Mouse (Mus musculus) R1 (cell line): Measurements from ENCODE around the gene Ccdc96.

ENCODE experiments used
- DNase-seq: peaks from one replicate; pipeline ENCODE4 v3.0.0-alpha.2; 2018; ENCODE audit warnings: low read depth, low spot score

The Ccdc96 gene

DNA sequence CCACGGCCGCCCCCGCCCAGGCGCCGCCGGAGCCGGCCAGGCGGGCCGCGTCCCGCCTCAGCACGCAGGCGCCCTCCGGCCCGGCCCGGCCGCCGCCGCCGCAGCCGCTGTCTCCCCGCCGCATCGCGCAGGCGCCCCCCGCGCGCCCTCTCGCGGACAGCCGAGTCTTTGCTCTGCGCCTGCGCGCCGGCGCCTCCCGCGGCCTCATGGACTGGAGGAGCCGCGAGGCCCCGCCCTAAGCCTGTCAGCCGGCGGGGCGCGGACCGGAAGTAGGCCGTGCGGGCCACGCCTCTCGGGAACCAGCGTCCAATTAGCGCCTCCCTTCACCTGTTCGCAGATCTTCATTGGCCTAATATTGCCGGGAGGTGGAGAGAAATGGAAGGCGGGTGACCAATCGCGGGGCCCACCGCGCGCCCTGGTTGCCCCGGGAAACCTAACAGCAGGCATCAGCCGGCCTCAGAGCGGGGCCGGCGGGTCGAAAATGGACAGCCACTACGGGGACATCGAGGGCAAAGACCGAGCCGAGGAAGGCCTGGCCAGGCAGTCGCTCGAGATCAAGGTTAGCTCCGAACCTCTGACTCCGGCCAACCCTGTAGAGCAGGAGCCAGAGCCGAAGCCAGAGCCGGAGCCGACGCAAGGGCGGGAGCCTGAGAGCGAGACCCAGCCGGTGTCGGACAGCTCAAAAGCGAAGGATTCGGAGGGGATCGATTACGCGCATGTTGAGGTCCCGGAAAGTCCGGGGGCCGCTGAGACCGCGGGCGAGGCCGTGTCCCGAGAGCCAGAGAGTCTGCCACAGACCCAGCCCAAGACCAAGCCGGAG lies at the start of gene Ccdc96, which contains the start of gene Tada2b:
Gene Ccdc96, plus strand, starts transcription at position 418 of the 820 bp plus-strand sequence.
Gene Tada2b, minus strand, starts transcription at position 115 of the 820 bp plus-strand sequence.
- DNase-seq, result peak; percentile 98

DNA sequence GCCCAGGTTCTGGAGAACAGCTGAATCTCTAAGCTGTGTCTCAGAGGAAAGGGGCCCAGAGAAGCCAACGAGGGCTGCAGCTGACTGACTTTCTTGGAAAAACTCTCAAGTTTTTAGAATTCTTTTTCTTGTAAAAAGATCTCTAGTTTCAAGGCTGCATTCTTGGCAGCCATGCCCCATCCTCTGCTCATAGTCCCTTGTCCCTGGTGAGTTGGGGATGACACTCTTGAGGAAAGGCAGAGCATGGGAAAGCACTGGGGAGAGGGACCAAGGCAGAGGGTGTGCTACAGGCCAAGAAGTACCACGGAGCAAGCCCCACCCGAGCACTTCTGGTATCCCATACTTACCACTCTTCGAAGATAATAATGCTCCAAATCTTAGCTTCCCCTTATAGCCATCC lies 47.5 kb upstream of the Ccdc96 start:
- DNase-seq, result no peak

DNA sequence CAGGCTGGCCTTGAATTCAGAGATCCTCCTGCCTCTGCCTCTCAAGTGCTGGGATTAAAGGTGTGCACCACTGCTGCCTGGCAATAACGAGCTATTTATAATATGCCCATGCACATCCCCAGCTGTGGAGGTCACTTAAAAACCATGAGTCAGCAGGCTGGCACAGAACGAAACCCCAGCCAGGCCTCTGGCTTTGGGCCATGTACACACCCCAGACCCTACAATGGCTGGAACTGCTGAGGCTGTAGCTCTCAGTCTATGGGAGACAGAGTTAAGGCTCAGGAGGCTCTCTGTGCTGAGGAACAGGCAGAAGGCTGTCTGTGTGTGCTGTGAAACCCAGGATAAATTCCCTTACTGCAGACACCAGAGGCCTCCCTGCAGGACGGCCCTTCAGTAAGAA lies 43.6 kb upstream of the Ccdc96 start:
- no peak for DNase-seq

DNA sequence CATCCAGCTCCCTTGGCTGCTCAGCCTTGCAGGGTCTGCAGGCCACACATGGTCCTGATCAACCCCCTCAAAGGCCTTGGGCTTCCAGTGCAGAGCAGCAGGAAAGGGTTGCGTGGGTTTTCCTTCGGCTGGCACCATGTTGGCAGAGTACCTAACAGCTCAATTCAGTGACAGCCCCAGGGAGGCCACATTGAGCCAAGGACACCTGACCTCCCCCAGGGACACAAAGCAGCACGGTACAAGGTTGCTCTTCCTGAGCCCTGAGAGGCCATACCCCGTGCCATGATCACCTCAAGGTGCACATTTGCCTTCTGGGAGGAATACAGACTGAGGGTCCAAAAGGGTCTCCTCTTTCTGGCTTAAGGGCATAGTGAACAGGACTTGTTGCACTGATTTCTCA lies 39.8 kb upstream of the Ccdc96 start:
- no peak for DNase-seq

DNA sequence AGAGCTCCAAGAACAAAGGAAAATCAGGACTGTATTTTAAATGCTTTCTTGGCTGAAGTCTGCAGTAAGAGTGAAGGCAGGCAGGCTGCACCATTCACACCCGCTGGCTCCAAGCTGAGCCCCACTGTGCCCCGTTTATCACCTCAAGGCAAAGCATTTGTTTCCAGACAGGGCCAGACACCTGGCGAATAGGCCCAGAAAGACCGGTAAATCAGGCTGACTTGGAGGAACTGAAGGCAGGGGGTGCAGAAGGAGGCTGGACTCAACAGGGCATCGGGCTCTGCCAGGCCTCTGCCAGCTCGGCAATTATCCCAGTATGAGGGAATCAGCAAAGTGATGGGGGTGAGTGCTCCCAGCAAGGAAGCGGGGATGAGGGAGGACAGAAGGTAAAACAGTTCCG lies 39.4 kb upstream of the Ccdc96 start:
- DNase-seq, result no peak

DNA sequence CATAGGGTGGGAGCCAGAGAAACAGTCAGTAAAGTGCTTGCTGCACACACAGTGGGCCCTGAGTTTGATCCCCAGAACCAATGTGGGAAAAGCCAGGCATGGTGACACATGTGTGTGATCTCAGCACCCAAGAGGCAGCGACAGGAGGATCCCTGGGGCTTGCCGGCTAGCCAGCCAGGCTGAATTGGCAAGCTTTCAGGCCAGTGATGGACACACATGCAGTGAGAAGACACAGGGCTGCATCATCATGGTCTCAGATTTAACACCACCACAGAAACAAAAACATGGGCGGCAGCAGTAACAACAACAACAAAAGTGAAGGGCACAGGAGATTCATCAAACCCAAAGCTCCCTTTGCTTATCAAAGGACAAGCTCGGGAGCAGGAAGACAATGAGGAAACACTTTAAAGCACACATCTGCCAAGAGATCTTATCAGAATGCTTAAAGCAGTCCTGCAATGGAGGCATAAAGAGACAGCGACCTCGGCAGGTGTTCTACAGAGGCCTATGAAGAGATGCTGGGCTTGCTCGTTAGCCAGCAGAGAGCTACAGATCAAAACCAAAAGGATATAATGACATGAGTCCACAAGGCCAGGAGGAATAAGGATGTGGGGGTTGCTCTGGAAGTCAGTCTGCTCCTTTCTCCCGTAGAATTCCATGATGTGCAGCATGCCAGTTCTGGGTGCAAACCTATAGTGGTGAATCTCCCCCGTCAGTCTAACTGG lies 38.1 kb upstream of the Ccdc96 start:
- DNase-seq, result no peak

GRCm38 (mm10) chr5:36447872-36448271 lies 36.5 kb upstream of the Ccdc96 start:
- DNase-seq, result no peak

- DNase-seq, result no peak
Measured at GRCm38 (mm10) chr5:36449710-36450358, 34.6 kb upstream of the Ccdc96 start.

DNA sequence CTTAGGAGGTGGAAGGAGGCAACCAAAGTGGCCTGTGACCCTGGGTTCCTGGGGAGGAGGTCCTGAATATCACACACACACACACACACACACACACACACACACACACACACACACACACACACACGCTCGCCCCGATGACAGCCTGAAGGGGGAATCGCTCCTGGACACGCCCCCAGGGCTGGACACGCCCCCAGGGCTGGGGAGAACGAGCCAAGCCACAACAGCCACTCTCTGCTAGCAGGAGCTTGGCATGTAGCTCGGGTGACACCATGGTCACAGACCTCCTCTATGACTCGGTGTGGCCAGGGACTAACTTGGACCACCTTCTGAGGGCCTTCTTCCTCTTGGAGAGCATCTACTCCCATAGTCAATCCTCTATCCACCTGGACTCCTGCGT lies 33.3 kb upstream of the Ccdc96 start:
- peak; percentile 24 for DNase-seq

GRCm38 (mm10) chr5:36451872-36452389 lies 32.5 kb upstream of the Ccdc96 start:
- no peak for DNase-seq

DNA sequence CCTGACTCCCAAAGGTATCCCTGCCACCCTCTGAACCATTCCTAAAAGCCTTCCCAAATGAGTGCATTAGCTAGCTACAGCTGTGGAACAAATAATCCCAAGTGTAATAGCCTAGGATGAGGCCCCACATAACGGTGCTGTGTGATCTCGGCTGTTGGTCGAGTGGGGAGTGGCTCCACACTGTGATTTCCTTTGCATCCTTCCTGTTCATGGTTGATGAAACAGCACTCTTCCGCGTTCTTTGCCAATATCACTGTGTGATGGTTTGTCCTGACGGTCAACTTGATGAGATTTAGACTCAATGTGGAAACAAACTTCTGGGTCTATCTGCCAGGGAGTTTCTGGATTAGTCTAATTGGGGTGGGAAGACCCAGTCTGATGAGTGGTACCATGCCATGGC lies 31.6 kb upstream of the Ccdc96 start:
- DNase-seq, result no peak

- DNase-seq, result no peak
Measured at GRCm38 (mm10) chr5:36457706-36458105, 26.7 kb upstream of the Ccdc96 start.

GRCm38 (mm10) chr5:36458926-36459325 lies 25.5 kb upstream of the Ccdc96 start:
- peak; percentile 48 for DNase-seq

DNA sequence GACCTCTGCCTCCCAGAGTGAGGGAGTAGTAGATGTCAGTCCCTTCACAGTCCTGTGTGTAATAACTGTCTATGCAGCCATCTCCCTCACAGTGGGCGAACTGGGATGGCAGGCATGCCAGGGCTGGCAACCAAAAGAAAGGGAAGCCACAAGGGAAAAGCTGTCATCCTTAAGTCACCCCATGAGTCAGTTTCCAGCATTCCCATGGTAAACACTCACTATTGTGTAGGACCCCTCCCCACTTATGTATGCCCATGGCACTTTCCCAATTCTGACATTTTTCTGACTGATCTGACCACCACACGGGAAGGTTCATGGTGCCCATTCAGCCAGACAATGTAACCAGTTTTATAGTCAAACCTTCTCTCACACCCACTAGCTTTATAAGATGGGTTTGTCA lies 23.7 kb upstream of the Ccdc96 start:
- DNase-seq, result no peak

DNA sequence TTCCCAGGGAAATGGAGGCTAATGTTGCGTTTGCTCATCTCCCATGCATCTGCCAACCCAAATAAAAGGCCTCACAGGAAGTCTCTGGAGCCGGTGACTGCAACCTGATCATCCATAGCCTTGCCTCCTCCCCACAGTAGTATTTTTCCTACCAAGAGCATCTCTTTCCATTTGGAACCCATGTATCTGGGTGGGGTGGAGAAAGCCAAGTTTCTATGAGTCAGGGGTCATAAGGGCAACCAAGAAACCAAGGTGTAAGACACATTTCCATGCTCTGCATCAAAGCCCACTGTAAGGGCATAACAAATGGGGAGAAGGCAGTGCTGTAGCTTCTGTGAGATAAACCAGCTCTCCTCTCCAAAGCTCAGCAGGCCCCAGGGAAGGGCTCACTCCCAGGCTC lies 23.2 kb upstream of the Ccdc96 start:
- no peak for DNase-seq

GRCm38 (mm10) chr5:36462810-36463209 lies 21.6 kb upstream of the Ccdc96 start:
- DNase-seq, result peak; percentile 66

DNA sequence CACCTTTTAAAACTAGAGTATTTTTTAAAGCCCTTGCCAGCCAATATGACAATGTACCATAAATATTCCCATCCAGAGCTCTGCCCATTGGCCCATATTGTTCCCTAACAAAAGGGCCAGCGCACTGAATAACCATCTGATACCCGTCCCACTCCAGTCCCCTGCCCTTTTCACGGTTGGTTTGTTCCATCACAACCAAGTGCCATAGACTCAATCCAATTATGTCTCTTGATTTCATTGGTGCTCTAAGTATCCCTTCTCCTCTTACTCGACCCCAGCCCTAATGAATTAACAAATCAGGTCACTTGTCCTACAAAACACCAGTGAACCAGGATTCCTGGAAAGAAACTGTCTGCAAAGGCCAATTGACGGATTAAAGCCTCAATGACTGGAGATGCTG lies 21.0 kb upstream of the Ccdc96 start:
- no peak for DNase-seq

DNA sequence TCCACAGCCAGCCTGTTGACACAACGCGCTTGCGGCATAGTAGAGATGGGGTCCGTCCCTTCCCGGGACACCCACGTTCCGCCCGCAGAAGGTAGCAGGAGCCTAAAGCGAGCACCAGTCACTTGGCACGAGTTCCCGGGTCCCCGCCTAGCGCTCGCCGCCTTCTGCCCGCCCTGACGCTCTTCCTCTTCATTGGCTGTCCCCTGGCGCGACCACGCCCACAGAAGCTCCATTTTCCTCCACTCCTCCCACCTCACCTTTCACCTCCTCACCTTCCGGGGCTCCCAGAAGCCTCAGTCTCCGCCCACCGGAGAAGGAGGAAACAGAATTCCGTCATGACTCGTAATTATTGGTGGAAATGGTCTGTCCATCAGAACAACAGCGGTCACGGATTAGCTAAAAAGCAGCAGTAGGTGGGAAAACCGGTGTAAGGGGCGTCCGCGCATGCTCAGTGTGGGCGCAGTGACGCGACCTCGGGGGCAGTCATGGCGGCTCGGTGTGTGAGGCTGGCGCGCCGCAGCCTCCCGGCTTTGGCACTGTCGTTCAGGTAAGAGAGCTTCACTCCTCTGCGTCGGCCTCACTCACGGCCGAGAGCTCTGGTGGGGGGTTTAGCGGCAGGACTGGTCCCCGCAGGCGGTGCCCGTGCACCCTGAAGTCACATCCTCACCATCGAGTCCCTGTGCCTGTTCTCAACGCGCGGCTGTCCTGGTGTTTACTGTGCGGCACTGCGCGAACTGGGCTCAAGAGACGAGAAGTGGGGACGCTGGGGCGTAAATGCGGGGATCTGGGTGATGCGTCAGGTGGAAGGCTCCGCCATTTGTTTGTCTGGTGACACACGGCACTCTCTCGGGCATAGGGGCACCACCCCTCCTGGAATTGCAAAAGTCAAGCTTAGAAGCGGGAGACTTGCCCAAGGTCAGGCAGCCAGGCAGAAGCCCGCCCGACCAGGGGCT lies 19.4 kb upstream of the Ccdc96 start, which contains the start of gene Grpel1:
Gene Grpel1, plus strand, starts transcription at position 290 of the 953 bp plus-strand sequence.
- peak; percentile 100 for DNase-seq

DNA sequence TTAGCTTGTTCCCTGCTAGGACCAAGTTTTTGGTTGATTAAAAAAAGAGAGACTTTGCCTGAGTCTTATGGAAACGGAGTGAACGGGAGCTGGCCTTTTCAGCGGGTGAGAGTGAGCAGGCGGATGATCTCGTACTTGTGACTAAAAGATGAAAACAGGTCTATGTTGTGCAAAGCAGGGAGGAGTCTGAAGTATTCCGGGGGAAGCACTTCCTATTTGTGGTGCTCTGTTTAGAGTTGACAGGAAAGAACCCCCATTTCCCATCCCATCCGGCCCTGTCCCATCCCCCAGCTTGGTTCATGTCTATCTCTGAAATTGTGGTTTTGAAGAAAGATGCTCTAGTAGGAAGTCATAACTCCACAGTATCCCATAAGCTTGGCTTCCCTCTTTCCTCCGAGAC lies 18.5 kb upstream of the Ccdc96 start:
- DNase-seq, result no peak

GRCm38 (mm10) chr5:36471206-36471605 lies 13.2 kb upstream of the Ccdc96 start:
- DNase-seq, result no peak
